Mouse (Mus musculus) cerebellum, postnatal 10 days (tissue): ENCODE data around the gene Ano7.
"Not testable (repeated sequence)": the region's sequence is repeated elsewhere in the genome, so short reads cannot be mapped to it uniquely, and the experiment has no call there.

Source experiments
- DNase-seq, 2 experiments: peaks; one replicate each; pipeline ENCODE4 v3.0.0; 2021; ENCODE audit warnings: mixed read lengths in 2 of 2

Ano7 gene

DNA sequence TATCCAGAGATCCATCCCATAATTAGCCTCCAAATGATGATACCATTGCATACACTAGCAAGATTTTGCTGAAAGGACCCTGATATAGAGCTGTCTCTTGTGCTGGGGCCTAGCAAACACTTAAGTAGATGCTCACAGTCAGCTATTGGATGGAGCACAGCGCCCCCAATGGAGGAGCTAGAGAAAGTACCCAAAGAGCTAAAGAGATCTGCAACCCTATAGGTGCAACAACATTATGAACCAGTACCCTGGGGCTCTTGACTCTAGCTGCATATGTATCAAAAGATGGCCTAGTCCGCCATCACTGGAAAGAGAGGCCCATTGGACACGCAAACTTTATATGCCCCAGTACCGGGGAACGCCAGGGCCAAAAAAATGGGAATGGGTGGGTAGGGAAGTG is 76.4 kb downstream of the Ano7 start:
- not testable (repeated sequence) for DNase-seq

DNA sequence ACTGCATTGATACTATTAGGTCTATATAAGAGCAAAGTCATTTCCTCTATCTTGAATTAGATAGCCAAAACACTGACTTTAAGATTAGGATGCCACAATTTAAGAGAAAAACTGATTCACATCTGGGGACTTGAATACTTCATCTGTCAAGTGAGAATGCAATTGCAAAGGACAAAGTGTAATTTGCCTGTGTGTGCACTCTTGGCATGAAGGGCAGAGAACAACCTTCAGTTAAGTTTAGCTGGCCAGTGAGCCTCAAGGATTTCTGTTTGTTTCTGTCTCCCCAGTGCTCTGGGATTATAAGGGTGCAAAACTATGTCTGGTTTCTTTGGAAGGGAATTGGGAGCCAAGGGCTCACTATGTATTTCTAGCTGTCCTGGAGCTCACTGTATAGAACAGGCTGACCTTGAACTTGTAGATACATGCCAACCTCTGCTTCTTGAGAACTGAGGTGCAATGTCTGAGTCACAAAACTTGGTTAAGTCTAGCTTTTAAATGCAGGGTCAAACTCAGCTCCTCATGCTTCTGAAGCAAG is 80.1 kb downstream of the Ano7 start:
- no peak for DNase-seq
